Mouse (Mus musculus) megakaryocyte, adult 5-6 weeks (primary cell): Measurements from ENCODE around the gene Rps6ka5. TPM values are rescaled to one million over a fixed set of nuclear protein-coding genes. Genes with fewer than 3 reads are reported as not detected.

Experiments used
- ATAC-seq: 2 replicates; pipeline ENCODE4 v1.8.0; 2016; ENCODE audit warnings: mild to moderate bottlenecking, inconsistent platforms; ENCODE audit not compliant: poor library complexity, severe bottlenecking
- total RNA-seq, 2 experiments: library from RNA; stranded (forward) in 1 of 2; stranded (reverse) in 1 of 2; fragments of 153-499, 151-499 nt in 1 of 2; fragments of 221-1000, 200-1000 nt in 1 of 2; gene quantifications; 2 replicates each; pipeline versions ENCODE4 v1.2.3 to v1.2.4; 2015 to 2017

Gene Rps6ka5
- total RNA-seq (2015): 18.2 and 19.4 TPM in 2 replicates
- 30.9 and 37.6 TPM in 2 replicates for total RNA-seq (2017)

- ATAC-seq: no peak
Measured at GRCm38 (mm10) chr12:100726651-100727050, at the start of gene Rps6ka5. Rps6ka5 (minus strand) TSS chr12:100726983.

GRCm38 (mm10) chr12:100775911-100776581, 49.3 kb upstream of the Rps6ka5 start:
- peak; percentile 55 for ATAC-seq

GRCm38 (mm10) chr12:100775291-100775690, 48.5 kb upstream of the Rps6ka5 start:
- ATAC-seq: no peak

GRCm38 (mm10) chr12:100774756-100775155, 48.0 kb upstream of the Rps6ka5 start:
- no peak for ATAC-seq

- peak; percentile 55 for ATAC-seq
Measured at GRCm38 (mm10) chr12:100772230-100772984, 45.6 kb upstream of the Rps6ka5 start.

GRCm38 (mm10) chr12:100770765-100771164, 44.0 kb upstream of the Rps6ka5 start:
- ATAC-seq: no peak

GRCm38 (mm10) chr12:100769871-100770270, 43.1 kb upstream of the Rps6ka5 start:
- no peak for ATAC-seq

- ATAC-seq: peak; percentile 80
Measured at GRCm38 (mm10) chr12:100764329-100765018, 37.7 kb upstream of the Rps6ka5 start.

- no peak for ATAC-seq
Measured at GRCm38 (mm10) chr12:100762663-100763425, 36.1 kb upstream of the Rps6ka5 start.

GRCm38 (mm10) chr12:100757427-100757826, 30.6 kb upstream of the Rps6ka5 start:
- no peak for ATAC-seq

- ATAC-seq: no peak
Measured at GRCm38 (mm10) chr12:100753716-100754115, 26.9 kb upstream of the Rps6ka5 start.

GRCm38 (mm10) chr12:100752977-100753376, 26.2 kb upstream of the Rps6ka5 start:
- ATAC-seq: no peak

GRCm38 (mm10) chr12:100742468-100742867, 15.7 kb upstream of the Rps6ka5 start:
- ATAC-seq: no peak

GRCm38 (mm10) chr12:100740313-100740712, 13.5 kb upstream of the Rps6ka5 start:
- 0 out of 2 replicates have a peak, but pooled peaks have one; percentile 35 for ATAC-seq

GRCm38 (mm10) chr12:100739011-100739570, 12.3 kb upstream of the Rps6ka5 start:
- no peak for ATAC-seq

- no peak for ATAC-seq
Measured at GRCm38 (mm10) chr12:100738498-100738897, 11.7 kb upstream of the Rps6ka5 start.

- ATAC-seq: no peak
Measured at GRCm38 (mm10) chr12:100735581-100735980, 8.8 kb upstream of the Rps6ka5 start.

GRCm38 (mm10) chr12:100735156-100735555, 8.4 kb upstream of the Rps6ka5 start:
- ATAC-seq: no peak

GRCm38 (mm10) chr12:100728646-100729485, 2.1 kb upstream of the Rps6ka5 start:
- peak; percentile 38 for ATAC-seq
